Mouse (Mus musculus): ENCODE measurements around the gene Srrt. TPM values are rescaled to one million over a fixed set of nuclear protein-coding genes. Genes with fewer than 3 reads are reported as not detected.

Gene Srrt
- polyA plus RNA-seq, 1 experiment from 2014 or later = 106 TPM

DNA sequence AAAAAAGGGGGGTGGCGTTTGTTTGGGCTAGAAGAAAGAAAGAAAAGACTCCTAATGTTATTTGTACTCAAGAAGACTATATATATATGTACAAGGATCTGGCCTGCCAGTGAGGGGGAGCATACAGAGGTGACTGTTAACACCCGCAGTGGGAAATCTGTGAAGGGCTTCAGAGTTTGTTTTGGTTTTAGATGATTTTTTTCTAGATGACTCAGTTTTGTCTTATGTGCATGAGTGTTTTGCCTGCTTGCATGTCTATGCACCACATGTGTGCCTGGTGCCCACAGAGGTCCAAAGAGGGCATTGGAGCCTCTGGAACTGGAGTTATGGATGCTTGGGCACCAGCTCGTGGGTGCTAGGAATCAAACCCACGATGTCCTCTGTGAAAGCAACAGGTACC is 39.5 kb upstream of the Srrt start:
- Histone ChIP-seq H3K9me3 (replicated peaks) (no peaks in the 10 kb centered on the region), H3K27ac (ENCODE audit: poor library complexity, severe bottlenecking) (peak overlapping the region; percentile 72; the same call in 1 of the 2 replicates), H3K36me3 (no peaks in the 10 kb centered on the region), H3K27me3 (replicated peaks) (no peaks in the 10 kb centered on the region), H3K4me1 (replicated peaks) (peaks cover 41% of the 10 kb centered on the region), H3K4me3 (no peak overlapping the region), H3K4me2 (no peak overlapping the region), H3K9ac (no peak overlapping the region)
- no peak for ATAC-seq (ENCODE audit: insufficient number of reproducible peaks, low FRiP score)
- 79% methylated on average over 4 of the region's 4 CpGs for WGBS

DNA sequence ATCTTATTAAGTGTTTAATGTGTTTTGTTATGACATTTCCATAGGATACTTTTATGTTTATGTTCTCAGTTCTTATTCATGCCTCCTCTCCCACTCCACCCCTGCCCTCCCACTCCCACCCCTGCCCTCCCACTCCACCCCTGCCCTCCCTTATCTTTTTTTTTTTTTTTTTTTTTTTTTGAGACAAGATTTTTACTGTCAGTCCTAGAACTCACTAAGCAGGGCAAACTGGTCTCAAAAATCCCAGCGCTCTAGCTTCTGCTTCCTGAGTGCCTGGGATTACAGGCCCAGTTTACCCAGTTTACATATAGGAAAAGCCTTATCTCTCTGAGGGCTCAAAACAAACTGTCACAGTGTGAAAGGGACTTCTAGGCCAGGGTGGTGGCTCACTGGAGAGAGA is 38.9 kb upstream of the Srrt start:
- no peaks in the 10 kb centered on the region for H3K9me3 ChIP-seq (replicated peaks)
- H3K4me2 ChIP-seq = peak overlapping the region; percentile 34; the same call in 1 of the 2 replicates
- no peak overlapping the region for H3K9ac ChIP-seq
- H3K4me3 ChIP-seq = no peak overlapping the region
- H3K27me3 ChIP-seq (replicated peaks) = no peaks in the 10 kb centered on the region
- 50% methylated on average over 1 of the region's 1 CpGs for WGBS
- no peak for ATAC-seq (ENCODE audit: insufficient number of reproducible peaks, low FRiP score)
- no peaks in the 10 kb centered on the region for H3K36me3 ChIP-seq
- peak overlapping the region; percentile 72 for H3K27ac ChIP-seq (ENCODE audit: poor library complexity, severe bottlenecking)
- H3K4me1 ChIP-seq (replicated peaks) = peaks cover 35% of the 10 kb centered on the region

DNA sequence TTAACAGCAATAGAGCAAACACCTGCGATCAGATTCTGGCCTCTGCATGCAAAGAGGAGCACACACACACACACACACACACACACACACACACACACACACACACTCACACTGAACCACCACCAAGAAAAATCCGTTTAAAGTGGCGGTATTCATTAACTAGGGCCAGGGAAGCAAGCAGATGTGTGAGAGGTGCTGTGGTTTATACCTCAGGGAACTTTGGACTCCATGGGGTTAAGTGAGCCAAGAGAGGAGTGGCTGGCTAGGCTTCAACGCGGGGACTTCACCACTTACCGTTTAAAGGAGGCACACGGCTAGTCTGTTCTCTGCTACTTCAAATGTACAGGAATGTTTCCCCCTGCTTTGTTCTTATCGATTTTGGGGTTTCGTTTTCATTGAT is 38.3 kb upstream of the Srrt start:
- 22% methylated on average over 9 of the region's 9 CpGs for WGBS
- no peaks in the 10 kb centered on the region for H3K36me3 ChIP-seq
- H3K4me2 ChIP-seq = peak overlapping the region; percentile 34; the same call in 1 of the 2 replicates
- no peaks in the 10 kb centered on the region for H3K27me3 ChIP-seq (replicated peaks)
- no peak overlapping the region for H3K9ac ChIP-seq
- H3K9me3 ChIP-seq (replicated peaks) = no peaks in the 10 kb centered on the region
- H3K4me3 ChIP-seq = no peak overlapping the region
- no peak for ATAC-seq (ENCODE audit: insufficient number of reproducible peaks, low FRiP score)
- H3K27ac ChIP-seq (ENCODE audit: poor library complexity, severe bottlenecking) = peak overlapping the region; percentile 34; the same call in 1 of the 2 replicates
- peaks cover 29% of the 10 kb centered on the region for H3K4me1 ChIP-seq (replicated peaks)

DNA sequence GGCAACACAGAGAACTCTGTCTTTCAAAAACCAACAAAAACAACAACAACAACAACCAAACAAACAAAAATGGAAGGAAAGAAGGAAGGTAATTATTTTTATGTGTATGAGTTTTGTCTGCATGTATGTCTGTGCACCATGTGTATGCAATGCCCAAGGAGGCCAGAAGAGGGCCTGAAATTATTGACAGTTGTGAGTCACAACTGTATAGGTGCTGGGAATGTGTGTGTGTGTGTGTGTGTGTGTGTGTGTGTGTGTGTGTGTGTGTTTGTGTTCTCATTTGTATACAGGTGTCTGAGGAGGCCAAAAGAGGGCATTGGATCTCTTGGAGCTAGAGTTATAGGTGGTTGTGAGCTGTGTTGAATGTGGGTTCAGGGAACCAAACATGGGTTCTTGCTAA is 36.4 kb upstream of the Srrt start:
- H3K36me3 ChIP-seq = no peaks in the 10 kb centered on the region
- no peak overlapping the region for H3K27ac ChIP-seq (ENCODE audit: poor library complexity, severe bottlenecking)
- H3K27me3 ChIP-seq (replicated peaks) = no peaks in the 10 kb centered on the region
- no peaks in the 10 kb centered on the region for H3K9me3 ChIP-seq (replicated peaks)
- H3K4me3 ChIP-seq = no peak overlapping the region
- ATAC-seq (ENCODE audit: insufficient number of reproducible peaks, low FRiP score) = no peak
- peaks cover 43% of the 10 kb centered on the region for H3K4me1 ChIP-seq (replicated peaks)
- no peak overlapping the region for H3K4me2 ChIP-seq
- no peak overlapping the region for H3K9ac ChIP-seq

DNA sequence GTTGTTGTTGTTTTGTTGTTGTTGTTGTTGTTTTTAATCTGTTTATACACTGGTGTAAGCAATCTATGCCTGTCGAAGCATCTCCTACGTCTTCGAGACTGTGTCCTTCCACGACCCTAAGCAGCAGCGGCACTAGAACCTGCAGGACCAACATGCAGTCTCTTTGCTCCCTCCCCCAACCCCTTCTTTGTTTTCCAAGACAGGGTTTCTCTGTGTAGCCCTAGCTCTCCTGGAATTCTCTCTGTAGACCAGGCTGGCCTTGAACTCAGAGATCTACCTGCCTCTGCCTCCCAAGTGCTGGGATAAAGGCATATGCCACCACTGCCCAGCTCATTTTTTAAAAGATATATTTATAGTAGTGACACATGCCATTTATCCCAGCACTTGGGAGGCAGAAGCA is 35.9 kb upstream of the Srrt start:
- H3K27ac ChIP-seq (ENCODE audit: poor library complexity, severe bottlenecking) = no peak overlapping the region
- H3K9me3 ChIP-seq (replicated peaks) = no peaks in the 10 kb centered on the region
- no peaks in the 10 kb centered on the region for H3K27me3 ChIP-seq (replicated peaks)
- H3K4me2 ChIP-seq = no peak overlapping the region
- H3K9ac ChIP-seq = no peak overlapping the region
- WGBS = 85% methylated on average over 5 of the region's 5 CpGs
- H3K4me1 ChIP-seq (replicated peaks) = peaks cover 38% of the 10 kb centered on the region
- H3K36me3 ChIP-seq = no peaks in the 10 kb centered on the region
- no peak for ATAC-seq (ENCODE audit: insufficient number of reproducible peaks, low FRiP score)
- H3K4me3 ChIP-seq = no peak overlapping the region

DNA sequence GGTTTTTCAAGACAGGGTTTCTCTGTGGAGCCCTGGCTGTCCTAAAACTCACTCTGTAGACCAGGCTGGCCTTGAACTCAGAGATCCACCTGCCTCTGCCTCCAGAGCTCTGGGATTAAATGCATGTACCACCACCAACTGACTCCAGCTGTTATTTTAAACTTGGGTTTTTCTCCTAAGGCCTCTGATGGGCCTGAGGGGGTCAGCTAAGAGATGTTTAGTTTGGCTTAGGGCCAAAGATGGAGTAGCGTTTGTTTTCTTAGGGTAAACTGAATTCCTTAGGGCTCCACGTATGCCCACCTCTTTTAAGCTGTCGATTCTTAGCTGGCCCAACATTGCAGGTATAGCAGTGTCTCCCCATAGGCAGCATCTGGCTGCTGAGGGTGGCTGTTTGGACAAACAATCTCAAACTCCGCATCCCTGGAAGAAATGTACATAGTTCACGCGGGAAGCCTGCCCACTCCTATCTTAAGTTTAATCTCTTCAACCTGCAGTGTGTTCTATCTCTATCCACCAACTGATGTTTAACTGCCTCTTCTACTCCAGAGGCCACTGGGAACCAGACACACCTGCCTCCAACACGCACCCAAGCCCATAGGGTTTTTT is 35.0 kb upstream of the Srrt start:
- Histone ChIP-seq H3K36me3 (no peaks in the 10 kb centered on the region), H3K4me2 (no peak overlapping the region), H3K27ac (ENCODE audit: poor library complexity, severe bottlenecking) (no peak overlapping the region), H3K4me1 (replicated peaks) (peaks cover 34% of the 10 kb centered on the region), H3K9ac (no peak overlapping the region), H3K4me3 (no peak overlapping the region), H3K27me3 (replicated peaks) (no peaks in the 10 kb centered on the region), H3K9me3 (replicated peaks) (no peaks in the 10 kb centered on the region)
- WGBS = 64% methylated on average over 7 of the region's 7 CpGs
- no peak for ATAC-seq (ENCODE audit: insufficient number of reproducible peaks, low FRiP score)

DNA sequence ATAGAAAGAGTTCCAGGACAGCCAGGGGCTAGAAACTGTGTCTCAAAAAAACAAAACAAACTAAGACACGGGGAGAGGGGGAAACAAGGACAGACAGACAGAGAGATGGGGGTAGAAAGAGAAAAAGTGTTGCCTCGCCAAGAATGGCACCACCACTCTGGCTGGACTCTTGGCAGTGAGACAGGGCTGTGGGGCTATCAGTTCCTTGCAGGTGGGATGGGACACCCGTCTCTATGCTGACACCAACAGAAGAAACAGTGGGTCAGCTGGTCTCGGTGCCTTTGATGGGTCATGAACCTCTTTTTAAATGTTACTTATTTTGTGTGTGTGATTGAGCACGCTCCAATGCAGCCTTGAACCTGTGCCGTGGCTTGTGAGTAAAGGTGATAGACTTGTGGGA is 32.7 kb upstream of the Srrt start:
- Histone ChIP-seq H3K4me2 (peak overlapping the region; percentile 83; the same call in 1 of the 2 replicates), H3K27me3 (replicated peaks) (no peaks in the 10 kb centered on the region)

DNA sequence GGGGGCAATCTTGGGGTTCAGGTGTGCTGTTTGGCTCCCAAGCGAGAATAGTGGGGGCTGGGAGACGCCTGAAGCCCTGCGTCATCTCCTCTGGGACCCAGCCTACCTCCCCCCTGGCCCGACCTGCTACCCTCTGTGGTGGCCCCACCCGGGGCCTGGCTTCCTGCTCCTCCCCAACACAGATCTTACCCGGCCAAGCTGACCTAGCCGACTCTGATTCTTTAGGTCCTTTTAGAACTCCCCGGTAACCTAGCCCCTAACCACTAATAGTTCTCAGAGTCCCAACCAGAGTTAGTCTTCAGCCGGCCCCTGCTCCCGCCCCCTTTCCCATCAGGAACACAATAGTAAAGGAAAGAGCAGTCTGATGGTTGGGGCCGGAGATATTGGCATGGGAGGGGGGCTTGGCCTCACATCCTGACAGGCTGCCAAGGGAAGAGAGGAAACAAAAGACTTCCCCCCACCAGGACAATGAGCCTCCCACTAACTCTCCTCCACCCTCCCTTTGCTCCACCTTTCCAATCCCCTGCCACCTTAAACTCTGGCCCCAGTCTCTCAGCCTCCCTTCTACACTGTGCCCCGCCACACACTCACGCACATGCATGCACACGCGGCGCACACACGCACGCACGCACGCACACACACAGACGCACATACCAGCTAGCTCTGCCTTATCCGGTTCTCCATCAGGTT is 32.0 kb upstream of the Srrt start:
- peak overlapping the region; percentile 79 for H3K9ac ChIP-seq
- no peaks in the 10 kb centered on the region for H3K36me3 ChIP-seq
- no peaks in the 10 kb centered on the region for H3K9me3 ChIP-seq (replicated peaks)
- peaks cover 29% of the 10 kb centered on the region for H3K4me1 ChIP-seq (replicated peaks)
- peak overlapping the region; percentile 88 for H3K27ac ChIP-seq (ENCODE audit: poor library complexity, severe bottlenecking)
- H3K27me3 ChIP-seq (replicated peaks) = no peaks in the 10 kb centered on the region
- 15% methylated on average over 20 of the region's 22 CpGs for WGBS
- H3K4me3 ChIP-seq = peak overlapping the region; percentile 48
- peak overlapping the region; percentile 83 for H3K4me2 ChIP-seq
- peak; percentile 70 for ATAC-seq (ENCODE audit: insufficient number of reproducible peaks, low FRiP score)

More for the DNA sequence above, 32.7 kb upstream of the Srrt start:
- Histone ChIP-seq H3K36me3 (no peaks in the 10 kb centered on the region), H3K9ac (no peak overlapping the region), H3K27ac (ENCODE audit: poor library complexity, severe bottlenecking) (peak overlapping the region; percentile 88), H3K9me3 (replicated peaks) (no peaks in the 10 kb centered on the region), H3K4me3 (0 out of 2 replicates have a peak overlapping the region, but pooled peaks have one; percentile 48), H3K4me1 (replicated peaks) (peaks cover 29% of the 10 kb centered on the region)
- WGBS = 68% methylated on average over 6 of the region's 6 CpGs
- ATAC-seq (ENCODE audit: insufficient number of reproducible peaks, low FRiP score) = no peak

DNA sequence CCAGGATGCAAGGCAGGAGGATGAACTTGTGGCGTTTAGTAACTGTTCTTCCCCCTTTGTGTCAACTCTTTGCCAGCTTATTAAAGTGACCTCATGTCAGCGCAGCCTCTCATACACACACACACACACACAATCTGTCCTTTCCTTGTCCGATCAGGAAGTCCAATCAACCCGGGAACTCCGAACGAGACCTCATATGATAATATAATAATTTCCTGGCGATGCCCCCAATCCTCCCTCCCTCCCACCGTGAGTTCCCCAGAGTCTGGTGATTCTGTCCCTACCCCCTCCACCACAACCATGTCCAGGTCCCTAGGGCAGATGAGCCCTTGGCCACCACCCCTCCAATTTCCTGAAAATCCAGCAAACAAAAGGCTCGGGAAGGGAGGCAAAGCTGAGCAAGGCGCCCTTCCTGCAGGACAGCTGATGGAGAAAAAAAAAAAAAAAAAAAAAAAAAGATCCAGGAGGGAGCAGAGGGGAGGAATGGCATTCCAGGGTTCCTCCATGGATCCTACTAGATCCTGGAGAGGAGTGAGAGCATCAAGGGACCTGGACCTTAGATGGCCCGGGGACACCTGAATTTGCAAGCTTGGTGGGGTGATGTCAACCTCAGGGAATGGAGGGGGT is 31.3 kb upstream of the Srrt start:
- peak overlapping the region; percentile 79 for H3K9ac ChIP-seq
- no peaks in the 10 kb centered on the region for H3K27me3 ChIP-seq (replicated peaks)
- peak overlapping the region; percentile 88 for H3K27ac ChIP-seq (ENCODE audit: poor library complexity, severe bottlenecking)
- H3K4me1 ChIP-seq (replicated peaks) = peaks cover 29% of the 10 kb centered on the region
- WGBS = 2% methylated on average over 11 of the region's 11 CpGs
- peak; percentile 25; the same call in 1 of the 2 replicates for ATAC-seq (ENCODE audit: insufficient number of reproducible peaks, low FRiP score)
- H3K36me3 ChIP-seq = no peaks in the 10 kb centered on the region
- peak overlapping the region; percentile 83 for H3K4me2 ChIP-seq
- H3K4me3 ChIP-seq = peak overlapping the region; percentile 48
- no peaks in the 10 kb centered on the region for H3K9me3 ChIP-seq (replicated peaks)

DNA sequence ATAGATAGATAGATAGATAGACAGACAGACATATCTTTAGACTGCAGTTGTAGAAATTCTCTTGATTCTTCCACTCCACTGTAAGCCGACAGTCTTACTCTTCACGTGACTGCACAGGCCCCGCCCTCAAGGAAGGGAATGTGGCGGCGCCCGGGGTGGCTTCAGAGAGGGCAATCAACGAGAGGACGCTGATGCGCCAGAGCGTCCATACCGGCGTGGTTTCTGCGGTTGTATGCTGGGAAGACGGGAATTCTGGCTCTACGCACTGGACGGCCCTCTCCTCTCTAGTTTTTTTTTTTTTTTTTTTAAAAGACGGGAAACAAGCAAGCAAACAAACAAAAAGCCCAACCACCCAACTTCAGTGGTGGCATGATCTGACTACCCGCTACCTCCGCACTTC is 30.8 kb upstream of the Srrt start:
- Histone ChIP-seq H3K4me3 (peak overlapping the region; percentile 48), H3K9me3 (replicated peaks) (no peaks in the 10 kb centered on the region), H3K27ac (ENCODE audit: poor library complexity, severe bottlenecking) (peak overlapping the region; percentile 88), H3K4me1 (replicated peaks) (peaks cover 29% of the 10 kb centered on the region), H3K9ac (peak overlapping the region; percentile 79), H3K4me2 (peak overlapping the region; percentile 83), H3K27me3 (replicated peaks) (no peaks in the 10 kb centered on the region), H3K36me3 (no peaks in the 10 kb centered on the region)
- WGBS = under 1% methylated on average over 19 of the region's 19 CpGs
- ATAC-seq (ENCODE audit: insufficient number of reproducible peaks, low FRiP score) = peak; percentile 79

DNA sequence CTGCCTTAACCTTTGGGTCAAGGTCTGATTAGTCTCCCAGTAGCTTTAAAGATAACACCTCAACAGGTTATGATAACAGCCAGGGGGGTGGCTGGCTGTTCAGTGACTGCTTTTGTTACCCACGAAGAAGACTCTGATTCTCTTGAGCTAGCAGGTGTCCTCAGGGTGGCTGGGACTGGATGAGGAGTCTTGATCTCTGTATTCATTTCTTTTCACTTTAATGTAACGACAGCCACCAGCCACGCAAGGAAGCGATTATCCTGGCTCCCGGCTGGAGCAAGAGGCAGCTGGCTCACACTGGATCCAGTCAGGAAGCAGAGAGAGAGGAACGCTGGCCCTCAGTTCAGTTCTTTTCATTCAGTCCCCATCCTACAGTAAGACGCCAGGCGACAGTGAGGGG is 29.7 kb upstream of the Srrt start:
- no peaks in the 10 kb centered on the region for H3K9me3 ChIP-seq (replicated peaks)
- ATAC-seq (ENCODE audit: insufficient number of reproducible peaks, low FRiP score) = no peak
- H3K27me3 ChIP-seq (replicated peaks) = no peaks in the 10 kb centered on the region
- H3K27ac ChIP-seq (ENCODE audit: poor library complexity, severe bottlenecking) = peak overlapping the region; percentile 32; the same call in 1 of the 2 replicates
- peak overlapping the region; percentile 83; the same call in 1 of the 2 replicates for H3K4me2 ChIP-seq
- WGBS = 34% methylated on average over 8 of the region's 8 CpGs
- H3K4me1 ChIP-seq (replicated peaks) = peaks cover 38% of the 10 kb centered on the region
- H3K9ac ChIP-seq = no peak overlapping the region
- no peaks in the 10 kb centered on the region for H3K36me3 ChIP-seq
- no peak overlapping the region for H3K4me3 ChIP-seq
